Mouse (Mus musculus) neutrophil, adult 5-6 weeks (primary cell): ENCODE results near the gene S1pr2. TPM values are rescaled to one million over a fixed set of nuclear protein-coding genes. Genes with fewer than 3 reads are reported as not detected.

ENCODE experiments used
- ATAC-seq: fragments of 151-379, 151-347 bp; 2 replicates; pipeline ENCODE4 v1.8.0; 2017; ENCODE audit warnings: mild to moderate bottlenecking, moderate TSS enrichment; ENCODE audit not compliant: insufficient number of reproducible peaks, poor library complexity, low FRiP score, severe bottlenecking; ENCODE audit errors: extremely low read depth
- total RNA-seq: library from RNA; stranded (forward); fragments of 200-1000 nt; gene quantifications from 2 replicates; pipeline ENCODE4 v1.2.3, GENCODE M21; 2017

The S1pr2 gene
- total RNA-seq, 1 experiment from 2014 or later: 1.3 TPM

GRCm38 (mm10) chr9:20916160-20916559 lies 60.4 kb downstream of the S1pr2 start:
- ATAC-seq: peak; percentile 35

Other genes starting within 250 kb of the S1pr2 start
- not detected in 2 replicates for gene Olfm2, start 230.4 kb downstream of the S1pr2 start, total RNA-seq
- 1.5 and 2.2 TPM in 2 replicates for gene Col5a3, start 161.7 kb downstream of the S1pr2 start, total RNA-seq
- not detected in 2 replicates for gene Rdh8, start 158.3 kb downstream of the S1pr2 start, total RNA-seq
- 21.3 and 23.1 TPM in 2 replicates for gene A230050P20Rik, start 108.1 kb downstream of the S1pr2 start, total RNA-seq
- gene Angptl6, start 97.1 kb downstream of the S1pr2 start, total RNA-seq: 0.25 and 0.70 TPM in 2 replicates
- gene Ppan, start 88.6 kb downstream of the S1pr2 start, total RNA-seq: 42.1 and 48.9 TPM in 2 replicates
- 91.0 and 92.9 TPM in 2 replicates for gene Eif3g, start 78.2 kb downstream of the S1pr2 start, total RNA-seq
- 58.3 and 60.4 TPM in 2 replicates for gene Dnmt1, start 16.9 kb downstream of the S1pr2 start, total RNA-seq
- gene Mrpl4, start 26.0 kb upstream of the S1pr2 start, total RNA-seq: 26.6 and 30.0 TPM in 2 replicates
- gene Icam1, start 39.2 kb upstream of the S1pr2 start, total RNA-seq: 34.6 and 36.9 TPM in 2 replicates
- not detected in 2 replicates for gene Icam4, start 52.6 kb upstream of the S1pr2 start, total RNA-seq
- gene Icam5, start 55.3 kb upstream of the S1pr2 start, total RNA-seq: 0.12 TPM in 1 of 2 replicates, not detected in the other
- gene Zglp1, start 90.3 kb upstream of the S1pr2 start, total RNA-seq: not detected in 2 replicates
- gene Gm49373, start 96.3 kb upstream of the S1pr2 start, total RNA-seq: 0.23 and 0.25 TPM in 2 replicates
- 11.1 and 15.7 TPM in 2 replicates for gene Fdx1l, start 96.8 kb upstream of the S1pr2 start, total RNA-seq
- gene Gm38431, start 115.2 kb upstream of the S1pr2 start, total RNA-seq: 4.7 TPM in 2 replicates
- gene Raver1, start 115.2 kb upstream of the S1pr2 start, total RNA-seq: 15.0 and 15.4 TPM in 2 replicates
- gene Tyk2, start 154.5 kb upstream of the S1pr2 start, total RNA-seq: 30.4 and 32.4 TPM in 2 replicates
- gene Cdc37, start 173.2 kb upstream of the S1pr2 start, total RNA-seq: 117 and 133 TPM in 2 replicates
- 1.5 and 2.6 TPM in 2 replicates for gene Pde4a, start 188.9 kb upstream of the S1pr2 start, total RNA-seq